Mouse (Mus musculus): Measurements from ENCODE around the gene C1qa. TPM values are rescaled to one million over a fixed set of nuclear protein-coding genes. Genes with fewer than 3 reads are reported as not detected.

Gene C1qa
- polyA plus RNA-seq, 1 experiment: 43.7 TPM

GRCm38 (mm10) chr4:136878171-136878570 is 20.4 kb downstream of the C1qa start:
- H3K4me1 ChIP-seq (ENCODE audit: control insufficient read depth, insufficient read depth, low read length): no peaks in the 10 kb centered on the region
- no peaks in the 10 kb centered on the region for H3K27me3 ChIP-seq (replicated peaks; ENCODE audit: control insufficient read depth, insufficient read depth, low read length)
- no peak overlapping the region for H3K27ac ChIP-seq (ENCODE audit: insufficient read depth, low read depth, low read length)
- H3K36me3 ChIP-seq (ENCODE audit: control insufficient read depth, insufficient read depth, low read length): no peaks in the 10 kb centered on the region
- no peak for DNase-seq
- H3K4me3 ChIP-seq (ENCODE audit: insufficient read depth, low read depth, low read length): no peak overlapping the region
- TF ChIP-seq CTCF (conservative IDR thresholded peaks at IDR 0.05; ENCODE audit: insufficient read depth, insufficient read length, low read depth, low read length): no peak
- no peak for TF ChIP-seq POLR2A (IDR thresholded peaks at IDR 0.05; ENCODE audit: low read depth, low read length)
- 45% methylated on average over 8 of the region's 8 CpGs for WGBS

- peak; percentile 29 for DNase-seq
- TF ChIP-seq POLR2A (IDR thresholded peaks at IDR 0.05; ENCODE audit: low read depth, low read length): no peak
- TF ChIP-seq CTCF (conservative IDR thresholded peaks at IDR 0.05; ENCODE audit: insufficient read depth, insufficient read length, low read depth, low read length): peak; percentile 51
Measured at GRCm38 (mm10) chr4:136876971-136877370, 21.6 kb downstream of the C1qa start.

GRCm38 (mm10) chr4:136875012-136875411 is 23.6 kb downstream of the C1qa start:
- 86% methylated on average over 14 of the region's 14 CpGs for WGBS
- Histone ChIP-seq H3K4me3 (ENCODE audit: insufficient read depth, low read depth, low read length) (no peak overlapping the region), H3K4me1 (ENCODE audit: control insufficient read depth, insufficient read depth, low read length) (no peaks in the 10 kb centered on the region), H3K27me3 (replicated peaks; ENCODE audit: control insufficient read depth, insufficient read depth, low read length) (no peaks in the 10 kb centered on the region), H3K27ac (ENCODE audit: insufficient read depth, low read depth, low read length) (no peak overlapping the region), H3K36me3 (ENCODE audit: control insufficient read depth, insufficient read depth, low read length) (no peaks in the 10 kb centered on the region)
- TF ChIP-seq CTCF (conservative IDR thresholded peaks at IDR 0.05; ENCODE audit: insufficient read depth, insufficient read length, low read depth, low read length) (no peak), POLR2A (IDR thresholded peaks at IDR 0.05; ENCODE audit: low read depth, low read length) (no peak)
- DNase-seq: no peak

More at GRCm38 (mm10) chr4:136876971-136877370, 21.6 kb downstream of the C1qa start:
- Histone ChIP-seq H3K27ac (ENCODE audit: insufficient read depth, low read depth, low read length) (no peak overlapping the region), H3K4me3 (ENCODE audit: insufficient read depth, low read depth, low read length) (no peak overlapping the region), H3K27me3 (replicated peaks; ENCODE audit: control insufficient read depth, insufficient read depth, low read length) (no peaks in the 10 kb centered on the region), H3K36me3 (ENCODE audit: control insufficient read depth, insufficient read depth, low read length) (no peaks in the 10 kb centered on the region), H3K4me1 (ENCODE audit: control insufficient read depth, insufficient read depth, low read length) (no peaks in the 10 kb centered on the region)
- WGBS: 11% methylated on average over 7 of the region's 7 CpGs

- no peaks in the 10 kb centered on the region for H3K4me1 ChIP-seq (ENCODE audit: control insufficient read depth, insufficient read depth, low read length)
- no peak overlapping the region for H3K27ac ChIP-seq (ENCODE audit: insufficient read depth, low read depth, low read length)
- no peak overlapping the region for H3K4me3 ChIP-seq (ENCODE audit: insufficient read depth, low read depth, low read length)
- no peaks in the 10 kb centered on the region for H3K27me3 ChIP-seq (replicated peaks; ENCODE audit: control insufficient read depth, insufficient read depth, low read length)
- H3K36me3 ChIP-seq (ENCODE audit: control insufficient read depth, insufficient read depth, low read length): no peaks in the 10 kb centered on the region
- no peak for TF ChIP-seq CTCF (conservative IDR thresholded peaks at IDR 0.05; ENCODE audit: insufficient read depth, insufficient read length, low read depth, low read length)
- no peak for TF ChIP-seq POLR2A (IDR thresholded peaks at IDR 0.05; ENCODE audit: low read depth, low read length)
- no peak for DNase-seq
- 67% methylated on average over 6 of the region's 6 CpGs for WGBS
Measured at GRCm38 (mm10) chr4:136868371-136868770, 30.2 kb downstream of the C1qa start.

- no peak overlapping the region for H3K27ac ChIP-seq (ENCODE audit: insufficient read depth, low read depth, low read length)
- no peaks in the 10 kb centered on the region for H3K36me3 ChIP-seq (ENCODE audit: control insufficient read depth, insufficient read depth, low read length)
- no peak overlapping the region for H3K4me3 ChIP-seq (ENCODE audit: insufficient read depth, low read depth, low read length)
- no peaks in the 10 kb centered on the region for H3K27me3 ChIP-seq (replicated peaks; ENCODE audit: control insufficient read depth, insufficient read depth, low read length)
- no peak for DNase-seq
- 25% methylated on average over 12 of the region's 12 CpGs for WGBS
- no peaks in the 10 kb centered on the region for H3K4me1 ChIP-seq (ENCODE audit: control insufficient read depth, insufficient read depth, low read length)
- TF ChIP-seq CTCF (conservative IDR thresholded peaks at IDR 0.05; ENCODE audit: insufficient read depth, insufficient read length, low read depth, low read length) (no peak), POLR2A (IDR thresholded peaks at IDR 0.05; ENCODE audit: low read depth, low read length) (no peak)
Measured at GRCm38 (mm10) chr4:136867690-136868345, 30.8 kb downstream of the C1qa start.

- no peaks in the 10 kb centered on the region for H3K4me1 ChIP-seq (ENCODE audit: control insufficient read depth, insufficient read depth, low read length)
- no peak for DNase-seq
- WGBS: 72% methylated on average over 5 of the region's 5 CpGs
- H3K36me3 ChIP-seq (ENCODE audit: control insufficient read depth, insufficient read depth, low read length): no peaks in the 10 kb centered on the region
- TF ChIP-seq POLR2A (IDR thresholded peaks at IDR 0.05; ENCODE audit: low read depth, low read length) (no peak), CTCF (conservative IDR thresholded peaks at IDR 0.05; ENCODE audit: insufficient read depth, insufficient read length, low read depth, low read length) (no peak)
- no peak overlapping the region for H3K27ac ChIP-seq (ENCODE audit: insufficient read depth, low read depth, low read length)
- no peaks in the 10 kb centered on the region for H3K27me3 ChIP-seq (replicated peaks; ENCODE audit: control insufficient read depth, insufficient read depth, low read length)
- no peak overlapping the region for H3K4me3 ChIP-seq (ENCODE audit: insufficient read depth, low read depth, low read length)
Measured at GRCm38 (mm10) chr4:136865531-136865930, 33.1 kb downstream of the C1qa start.

GRCm38 (mm10) chr4:136864751-136865470 is 33.7 kb downstream of the C1qa start:
- H3K36me3 ChIP-seq (ENCODE audit: control insufficient read depth, insufficient read depth, low read length): no peaks in the 10 kb centered on the region
- H3K27ac ChIP-seq (ENCODE audit: insufficient read depth, low read depth, low read length): no peak overlapping the region
- no peak for DNase-seq
- H3K27me3 ChIP-seq (replicated peaks; ENCODE audit: control insufficient read depth, insufficient read depth, low read length): no peaks in the 10 kb centered on the region
- H3K4me1 ChIP-seq (ENCODE audit: control insufficient read depth, insufficient read depth, low read length): no peaks in the 10 kb centered on the region
- no peak overlapping the region for H3K4me3 ChIP-seq (ENCODE audit: insufficient read depth, low read depth, low read length)
- WGBS: 16% methylated on average over 15 of the region's 15 CpGs
- TF ChIP-seq CTCF (conservative IDR thresholded peaks at IDR 0.05; ENCODE audit: insufficient read depth, insufficient read length, low read depth, low read length): no peak
- no peak for TF ChIP-seq POLR2A (IDR thresholded peaks at IDR 0.05; ENCODE audit: low read depth, low read length)

Data from kidney, adult 2 months (tissue).